Mouse (Mus musculus) lung, postnatal 0 days (tissue): ENCODE measurements around the gene Foxa2.

Experiments used
- CTCF ChIP-seq: IDR thresholded peaks from 2 replicates; pipeline ENCODE4 v1.5.1; 2016; ENCODE audit warnings: antibody characterized with exemption, mild to moderate bottlenecking
- EP300 ChIP-seq: IDR thresholded peaks from 2 replicates; pipeline ENCODE4 v1.6.1; 2016; ENCODE audit warnings: antibody characterized with exemption, mild to moderate bottlenecking, control low read depth

- no peak for TF ChIP-seq CTCF
- TF ChIP-seq EP300, result no peak
These were observed 5.4 kb downstream of the Foxa2 start for GRCm38 (mm10) chr2:148041381-148041780.
